Mouse (Mus musculus) brain, embryonic 14.5 days (tissue): ENCODE results near the gene Sp2.

Experiments used
- CTCF ChIP-seq: fragments of 200-500 bp; IDR thresholded peaks from 2 replicates; pipeline ENCODE4 v1.5.1; 2012; ENCODE audit warnings: inconsistent platforms, mild to moderate bottlenecking, moderate library complexity, borderline replicate concordance; ENCODE audit not compliant: insufficient read depth, insufficient read length; ENCODE audit errors: extremely low read depth
- POLR2A ChIP-seq: fragments of 200-500 bp; IDR thresholded peaks from 2 replicates; pipeline ENCODE4 v1.6.1; 2012; ENCODE audit warnings: mild to moderate bottlenecking, inconsistent platforms, borderline replicate concordance; ENCODE audit not compliant: poor library complexity, insufficient read depth, insufficient read length, severe bottlenecking; ENCODE audit errors: extremely low read depth

DNA sequence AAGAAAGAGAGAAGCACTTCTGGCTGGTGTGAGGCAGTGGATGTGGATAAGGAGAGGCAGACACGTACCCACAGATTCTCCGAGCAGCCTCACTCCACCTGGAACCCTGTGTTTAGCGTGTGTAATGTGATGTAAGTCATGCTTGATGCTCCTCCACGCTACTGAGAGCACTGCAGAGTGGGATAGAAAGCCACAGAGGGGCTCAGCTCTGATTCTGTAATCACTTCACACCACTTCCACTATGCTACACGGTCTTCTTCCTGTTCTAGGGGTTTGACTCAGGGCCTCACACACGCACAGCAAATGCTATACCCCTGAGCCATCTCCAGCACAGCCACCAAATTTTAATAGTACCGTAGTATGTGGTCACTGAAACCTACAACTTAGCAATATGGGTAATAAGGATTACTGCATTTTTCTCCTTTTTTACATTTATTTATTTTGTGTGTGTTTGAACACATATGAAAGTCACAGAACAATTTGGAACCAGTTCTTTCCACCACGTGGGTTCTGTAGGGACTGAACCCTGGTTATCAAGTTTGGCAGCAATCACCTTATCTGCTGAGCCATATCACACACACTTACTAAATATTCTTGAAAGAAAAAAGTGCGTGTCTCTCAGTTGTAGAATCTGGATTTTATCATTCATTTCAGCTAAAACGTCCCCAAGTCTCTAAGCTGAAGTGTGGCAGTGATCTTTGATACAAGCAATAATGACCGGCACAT is 15.1 kb downstream of the Sp2 start:
- TF ChIP-seq CTCF (no peak), POLR2A (no peak)
